Mouse (Mus musculus): ENCODE measurements around the gene Twist1. TPM values are rescaled to one million over a fixed set of nuclear protein-coding genes. Genes with fewer than 3 reads are reported as not detected.
A peak's percentile ranks its signal among the peaks of the same experiment; 100 is the strongest.

Twist1 gene
- 3.4 and 6.2 TPM in 2 replicates for polyA plus RNA-seq (2011; ENCODE audit: insufficient read depth, insufficient read length, low read depth, missing spikeins)

GRCm38 (mm10) chr12:33957400-33958240 is at the start of gene Twist1:
Gene Twist1 (plus strand): TSS chr12:33957671.
- Histone ChIP-seq H3K27me3 (ENCODE audit: control insufficient read depth, insufficient read depth, low read length, poor library complexity, severe bottlenecking) (peaks cover 25% of the 10 kb centered on the region), H3K27ac (ENCODE audit: insufficient read depth, low read length) (no peak within 1 kb of the TSS), H3K36me3 (ENCODE audit: control insufficient read depth, insufficient read depth, low read length, poor library complexity, severe bottlenecking) (no peaks in the 10 kb centered on the region), H3K9me3 (replicated peaks; ENCODE audit: control insufficient read depth, insufficient read depth, low read length, poor library complexity, severe bottlenecking) (no peaks in the 10 kb centered on the region), H3K4me3 (ENCODE audit: low read depth, low read length) (peak within 1 kb of the TSS; percentile 72), H3K4me1 (ENCODE audit: control insufficient read depth, insufficient read depth, low read length) (no peaks in the 10 kb centered on the region), H3K9ac (ENCODE audit: low read depth, poor library complexity, severe bottlenecking) (peak within 1 kb of the TSS; percentile 72)
- TF ChIP-seq POLR2A (IDR thresholded peaks at IDR 0.05; ENCODE audit: insufficient read depth, low read length), result no peak
- no peak for TF ChIP-seq CTCF (IDR thresholded peaks at IDR 0.05; ENCODE audit: low read depth, low read length)
- TF ChIP-seq EP300 (IDR thresholded peaks at IDR 0.05; ENCODE audit: insufficient read depth, low read depth, low read length), result no peak

GRCm38 (mm10) chr12:33926751-33927150 is 30.7 kb upstream of the Twist1 start:
- H3K27ac ChIP-seq (ENCODE audit: insufficient read depth, low read length), result no peak overlapping the region
- peaks cover 2% of the 10 kb centered on the region for H3K27me3 ChIP-seq (ENCODE audit: control insufficient read depth, insufficient read depth, low read length, poor library complexity, severe bottlenecking)
- TF ChIP-seq EP300 (IDR thresholded peaks at IDR 0.05; ENCODE audit: insufficient read depth, low read depth, low read length) (no peak), POLR2A (IDR thresholded peaks at IDR 0.05; ENCODE audit: insufficient read depth, low read length) (no peak), CTCF (IDR thresholded peaks at IDR 0.05; ENCODE audit: low read depth, low read length) (no peak)
- no peaks in the 10 kb centered on the region for H3K4me1 ChIP-seq (ENCODE audit: control insufficient read depth, insufficient read depth, low read length)
- no peak overlapping the region for H3K4me3 ChIP-seq (ENCODE audit: low read depth, low read length)
- no peaks in the 10 kb centered on the region for H3K36me3 ChIP-seq (ENCODE audit: control insufficient read depth, insufficient read depth, low read length, poor library complexity, severe bottlenecking)
- H3K9me3 ChIP-seq (replicated peaks; ENCODE audit: control insufficient read depth, insufficient read depth, low read length, poor library complexity, severe bottlenecking), result no peaks in the 10 kb centered on the region
- no peak overlapping the region for H3K9ac ChIP-seq (ENCODE audit: low read depth, poor library complexity, severe bottlenecking)

DNA sequence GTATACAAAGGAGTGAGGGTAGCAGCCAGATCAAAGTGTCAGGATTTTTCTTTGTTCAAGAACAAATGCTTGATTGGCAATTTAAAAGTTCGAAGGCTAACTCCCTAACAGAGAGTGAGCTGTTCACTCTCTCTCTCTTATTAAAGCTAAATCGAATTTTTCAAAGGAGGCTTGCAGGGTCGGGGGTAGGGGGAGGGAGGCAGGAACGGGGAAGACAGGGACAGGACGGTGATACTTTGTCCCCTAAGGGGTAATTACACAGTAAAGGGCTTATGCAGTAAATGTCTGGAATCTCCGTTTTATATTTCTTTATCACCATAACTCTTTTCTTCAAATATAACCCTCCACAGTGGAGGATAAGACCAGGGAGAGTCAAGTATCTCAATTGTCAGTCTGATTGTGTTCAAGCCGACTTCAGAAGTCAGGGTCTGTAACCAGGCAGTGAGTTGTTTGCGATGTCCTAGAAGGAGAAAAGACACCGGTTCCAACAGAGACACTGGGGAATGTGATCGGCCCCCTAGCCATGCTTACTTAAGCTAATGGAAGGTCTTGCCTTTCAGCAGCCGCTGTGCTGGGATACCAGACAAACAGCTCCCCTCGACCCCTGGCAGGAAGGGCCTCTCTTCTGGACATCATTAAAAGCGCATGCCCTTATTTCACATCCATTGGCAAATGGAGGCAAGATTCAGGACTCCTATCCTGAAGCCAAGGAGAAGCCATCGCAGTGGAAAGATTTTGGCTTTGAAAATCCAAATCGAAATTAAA is 30.0 kb upstream of the Twist1 start:
- Histone ChIP-seq H3K4me1 (ENCODE audit: control insufficient read depth, insufficient read depth, low read length) (no peaks in the 10 kb centered on the region), H3K9me3 (replicated peaks; ENCODE audit: control insufficient read depth, insufficient read depth, low read length, poor library complexity, severe bottlenecking) (no peaks in the 10 kb centered on the region), H3K36me3 (ENCODE audit: control insufficient read depth, insufficient read depth, low read length, poor library complexity, severe bottlenecking) (no peaks in the 10 kb centered on the region), H3K27ac (ENCODE audit: insufficient read depth, low read length) (no peak overlapping the region), H3K9ac (ENCODE audit: low read depth, poor library complexity, severe bottlenecking) (no peak overlapping the region), H3K4me3 (ENCODE audit: low read depth, low read length) (no peak overlapping the region), H3K27me3 (ENCODE audit: control insufficient read depth, insufficient read depth, low read length, poor library complexity, severe bottlenecking) (peaks cover 2% of the 10 kb centered on the region)
- TF ChIP-seq POLR2A (IDR thresholded peaks at IDR 0.05; ENCODE audit: insufficient read depth, low read length) (no peak), EP300 (IDR thresholded peaks at IDR 0.05; ENCODE audit: insufficient read depth, low read depth, low read length) (no peak), CTCF (IDR thresholded peaks at IDR 0.05; ENCODE audit: low read depth, low read length) (no peak)

DNA sequence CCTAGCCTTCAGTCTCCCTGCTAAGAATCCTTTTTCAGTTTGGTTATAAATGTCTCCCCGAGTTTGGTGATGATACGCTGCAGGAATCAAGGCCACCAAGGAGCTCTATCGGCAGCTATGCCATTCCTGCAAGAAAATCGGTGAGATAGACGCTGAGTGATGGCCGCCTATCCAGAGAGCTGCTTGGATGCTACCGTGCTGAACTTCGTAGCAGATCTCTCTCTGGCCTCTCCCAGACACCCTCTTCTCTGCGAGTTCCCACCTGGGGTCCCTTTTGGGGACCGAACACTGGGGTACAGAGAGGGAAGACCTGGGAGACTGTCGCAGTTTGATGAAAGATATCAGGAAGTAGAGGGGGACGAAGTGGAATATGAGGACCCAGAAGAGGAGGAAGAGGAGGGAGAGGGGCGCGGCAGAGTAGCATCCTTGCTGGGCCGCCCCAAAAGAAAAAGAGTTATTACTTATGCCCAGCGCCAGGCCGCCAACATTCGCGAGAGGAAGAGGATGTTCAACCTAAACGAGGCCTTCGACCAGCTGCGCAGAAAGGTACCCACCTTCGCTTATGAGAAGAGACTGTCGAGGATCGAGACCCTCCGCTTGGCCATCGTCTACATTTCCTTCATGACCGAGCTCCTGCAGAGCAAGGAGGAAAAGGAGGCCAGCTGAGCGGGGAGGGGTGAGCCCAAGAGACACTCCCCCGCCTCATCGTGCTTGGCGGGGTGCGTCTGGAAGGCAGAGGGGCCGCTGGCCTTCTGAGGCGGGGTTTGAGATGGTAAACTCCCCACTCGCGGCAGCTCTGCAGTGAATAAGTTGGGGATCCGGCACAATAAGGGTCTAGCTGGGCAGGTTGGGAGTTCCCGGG is 28.9 kb upstream of the Twist1 start, which contains the start of gene Ferd3l:
Gene Ferd3l (plus strand): TSS at position 95 of the 862 bp plus-strand sequence.
- Histone ChIP-seq H3K36me3 (ENCODE audit: control insufficient read depth, insufficient read depth, low read length, poor library complexity, severe bottlenecking) (no peaks in the 10 kb centered on the region), H3K4me1 (ENCODE audit: control insufficient read depth, insufficient read depth, low read length) (no peaks in the 10 kb centered on the region), H3K4me3 (ENCODE audit: low read depth, low read length) (peak within 1 kb of the TSS; percentile 13), H3K27me3 (ENCODE audit: control insufficient read depth, insufficient read depth, low read length, poor library complexity, severe bottlenecking) (peaks cover 2% of the 10 kb centered on the region), H3K27ac (ENCODE audit: insufficient read depth, low read length) (no peak within 1 kb of the TSS), H3K9ac (ENCODE audit: low read depth, poor library complexity, severe bottlenecking) (no peak within 1 kb of the TSS), H3K9me3 (replicated peaks; ENCODE audit: control insufficient read depth, insufficient read depth, low read length, poor library complexity, severe bottlenecking) (no peaks in the 10 kb centered on the region)
- TF ChIP-seq CTCF (IDR thresholded peaks at IDR 0.05; ENCODE audit: low read depth, low read length) (no peak), POLR2A (IDR thresholded peaks at IDR 0.05; ENCODE audit: insufficient read depth, low read length) (no peak), EP300 (IDR thresholded peaks at IDR 0.05; ENCODE audit: insufficient read depth, low read depth, low read length) (no peak)

DNA sequence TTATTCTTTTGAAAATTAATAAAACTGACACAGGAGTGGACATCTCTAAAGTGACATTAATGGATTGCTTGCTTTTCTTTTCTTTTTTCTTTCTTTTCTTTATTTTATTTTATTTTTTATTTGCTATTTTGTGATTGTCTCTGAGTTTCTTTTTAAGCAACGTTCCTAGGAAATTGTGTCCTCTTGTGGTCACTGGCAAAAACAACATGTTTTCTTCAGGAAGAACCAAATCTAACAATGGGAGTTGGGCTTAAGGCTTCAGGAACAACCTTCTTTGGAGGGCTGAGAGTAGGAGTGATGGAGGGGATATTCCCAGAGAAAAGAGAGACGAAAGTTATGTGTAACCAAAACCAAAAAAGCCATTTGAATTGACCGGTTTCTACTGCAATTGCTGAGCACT is 4.6 kb upstream of the Twist1 start:
- Histone ChIP-seq H3K9ac (ENCODE audit: low read depth, poor library complexity, severe bottlenecking) (no peak overlapping the region), H3K36me3 (ENCODE audit: control insufficient read depth, insufficient read depth, low read length, poor library complexity, severe bottlenecking) (no peaks in the 10 kb centered on the region), H3K4me3 (ENCODE audit: low read depth, low read length) (no peak overlapping the region), H3K4me1 (ENCODE audit: control insufficient read depth, insufficient read depth, low read length) (no peaks in the 10 kb centered on the region), H3K9me3 (replicated peaks; ENCODE audit: control insufficient read depth, insufficient read depth, low read length, poor library complexity, severe bottlenecking) (no peaks in the 10 kb centered on the region), H3K27ac (ENCODE audit: insufficient read depth, low read length) (no peak overlapping the region), H3K27me3 (ENCODE audit: control insufficient read depth, insufficient read depth, low read length, poor library complexity, severe bottlenecking) (peaks cover 21% of the 10 kb centered on the region)
- TF ChIP-seq CTCF (IDR thresholded peaks at IDR 0.05; ENCODE audit: low read depth, low read length) (no peak), POLR2A (IDR thresholded peaks at IDR 0.05; ENCODE audit: insufficient read depth, low read length) (no peak), EP300 (IDR thresholded peaks at IDR 0.05; ENCODE audit: insufficient read depth, low read depth, low read length) (no peak)
